Mouse (Mus musculus): ENCODE results near the gene Vcam1. TPM values are rescaled to one million over a fixed set of nuclear protein-coding genes. Genes with fewer than 3 reads are reported as not detected.

Vcam1 gene
- 23.6 and 26.2 TPM in 2 replicates for polyA plus RNA-seq (2012; rRNA removed)

DNA sequence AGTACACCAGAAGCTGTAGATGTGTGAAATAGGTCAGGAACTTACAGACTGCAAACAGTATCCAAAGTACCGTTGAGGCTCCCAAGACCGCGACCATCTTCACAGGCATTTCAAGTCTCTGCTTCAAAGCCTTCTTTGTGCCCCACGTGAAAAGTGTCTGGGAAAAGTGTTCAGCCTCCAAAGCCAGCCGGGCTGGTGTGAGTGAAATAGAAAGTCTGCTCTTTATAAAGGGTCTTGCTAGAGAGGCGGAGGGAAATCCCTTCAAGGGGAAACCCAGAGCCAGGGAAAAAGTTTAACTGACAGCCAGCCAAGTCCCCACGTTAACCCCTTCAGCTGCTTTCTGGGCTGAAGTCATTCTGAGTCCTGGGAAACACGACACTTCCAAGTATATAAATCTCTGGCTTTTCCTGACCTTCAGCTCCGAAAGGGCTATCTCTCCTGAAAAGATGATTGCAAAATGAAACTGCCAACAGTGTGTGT is at the start of gene Vcam1:
Vcam1 (minus strand) TSS at position 430 of the 480 bp plus-strand sequence.

Other genes with a start within 250 kb of the Vcam1 start
- gene Dph5, start 241.9 kb downstream of the Vcam1 start, polyA plus RNA-seq (2012; rRNA removed), result 11.1 and 11.5 TPM in 2 replicates
- 6.3 and 6.8 TPM in 2 replicates for gene Slc30a7, start 122.3 kb downstream of the Vcam1 start, polyA plus RNA-seq (2012; rRNA removed)
- 1.3 and 1.6 TPM in 2 replicates for gene Extl2, start 122.2 kb downstream of the Vcam1 start, polyA plus RNA-seq (2012; rRNA removed)
- 0.06 and 0.09 TPM in 2 replicates for gene Gpr88, start 123.8 kb upstream of the Vcam1 start, polyA plus RNA-seq (2012; rRNA removed)